Mouse (Mus musculus): ENCODE data around the gene BC052040.

The BC052040 gene

DNA sequence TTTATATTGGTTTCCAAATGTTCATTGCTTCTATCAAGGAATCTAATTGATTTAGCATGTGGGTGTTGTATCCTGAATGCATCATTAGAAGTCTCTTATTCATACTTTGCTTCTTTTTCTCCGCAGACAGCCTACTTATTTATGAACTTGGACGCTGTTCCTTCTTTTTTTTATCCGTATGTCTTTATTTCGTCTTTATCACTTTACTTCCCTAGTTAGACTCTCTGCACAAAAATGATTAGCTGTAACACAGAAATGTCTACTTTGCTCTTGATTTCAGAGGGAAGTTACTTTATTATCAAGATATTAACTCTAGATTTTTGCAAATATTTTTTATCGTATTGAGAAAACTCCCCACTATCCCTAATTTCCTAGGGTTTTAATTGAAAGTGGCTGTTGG lies 117.5 kb downstream of the BC052040 start:
- DNase-seq (ENCODE audit: low read depth), result no peak

GRCm38 (mm10) chr2:115702610-115703009 lies 121.1 kb downstream of the BC052040 start:
- DNase-seq (ENCODE audit: low read depth), result no peak

DNA sequence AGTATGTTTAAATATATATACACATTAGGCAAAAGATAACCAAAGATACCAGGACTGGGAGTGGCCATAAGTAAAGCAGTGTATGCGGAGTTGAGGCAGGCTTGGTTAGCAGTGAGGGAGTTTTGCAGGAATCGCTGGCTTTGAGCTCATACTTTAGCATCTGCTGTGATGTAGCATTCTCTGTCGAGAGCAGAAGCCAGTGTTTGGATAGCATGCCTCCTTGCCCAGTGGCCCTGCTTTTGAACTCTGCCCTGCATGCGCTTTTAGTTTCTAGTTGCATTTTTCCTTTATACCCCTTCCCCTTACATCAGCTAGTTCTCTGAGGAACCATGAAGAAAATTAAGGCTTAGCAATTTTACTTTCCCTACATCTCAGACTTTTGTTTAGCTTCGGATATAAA lies 136.0 kb downstream of the BC052040 start:
- no peak for DNase-seq (ENCODE audit: low read depth)

DNA sequence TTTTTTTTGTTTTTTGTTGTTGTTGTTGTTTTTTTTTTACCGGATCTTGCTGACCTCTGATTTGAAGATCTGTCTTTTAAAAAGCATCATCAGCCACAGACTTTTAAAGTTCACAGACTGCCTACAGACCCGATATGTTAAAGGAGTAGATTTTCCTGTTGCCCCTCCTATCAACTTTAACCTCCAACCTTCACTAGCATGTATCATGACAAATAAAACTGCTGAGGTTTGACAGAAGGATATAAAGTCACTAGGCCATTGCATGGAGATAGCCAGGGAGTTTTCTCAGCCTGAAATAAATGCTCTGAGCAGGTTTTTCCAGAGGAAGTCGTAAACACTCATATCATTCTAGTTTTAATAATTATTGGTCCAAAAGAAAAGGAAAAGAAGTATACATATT lies 136.5 kb downstream of the BC052040 start:
- DNase-seq (ENCODE audit: low read depth), result no peak

GRCm38 (mm10) chr2:115723452-115723851 lies 141.9 kb downstream of the BC052040 start:
- DNase-seq (ENCODE audit: low read depth), result no peak

- no peak for DNase-seq (ENCODE audit: low read depth)
Observed at GRCm38 (mm10) chr2:115724216-115724615, 142.7 kb downstream of the BC052040 start.

DNA sequence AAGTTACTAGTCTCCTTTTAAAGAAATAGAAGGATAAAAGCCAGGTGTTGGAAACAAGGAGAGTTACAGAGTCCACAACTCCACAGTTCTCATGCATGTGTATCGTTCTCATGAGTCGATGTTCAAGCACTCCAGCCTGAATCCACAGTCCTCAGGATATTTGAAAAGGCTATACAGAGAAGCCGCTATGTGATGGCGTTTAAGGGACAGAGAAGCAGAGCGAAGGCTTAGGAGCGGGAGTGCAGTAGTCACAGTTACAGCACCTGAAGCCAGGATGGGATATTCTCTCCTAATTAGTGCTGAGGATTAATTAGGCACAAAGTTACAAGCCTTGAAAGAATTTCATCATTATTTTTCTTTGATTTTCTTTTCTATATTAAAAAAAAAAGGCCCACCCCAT lies 143.2 kb downstream of the BC052040 start:
- no peak for DNase-seq (ENCODE audit: low read depth)

GRCm38 (mm10) chr2:115725503-115725902 lies 144.0 kb downstream of the BC052040 start:
- DNase-seq (ENCODE audit: low read depth), result no peak

- no peak for DNase-seq (ENCODE audit: low read depth)
Observed at GRCm38 (mm10) chr2:115725926-115726325, 144.4 kb downstream of the BC052040 start.

DNA sequence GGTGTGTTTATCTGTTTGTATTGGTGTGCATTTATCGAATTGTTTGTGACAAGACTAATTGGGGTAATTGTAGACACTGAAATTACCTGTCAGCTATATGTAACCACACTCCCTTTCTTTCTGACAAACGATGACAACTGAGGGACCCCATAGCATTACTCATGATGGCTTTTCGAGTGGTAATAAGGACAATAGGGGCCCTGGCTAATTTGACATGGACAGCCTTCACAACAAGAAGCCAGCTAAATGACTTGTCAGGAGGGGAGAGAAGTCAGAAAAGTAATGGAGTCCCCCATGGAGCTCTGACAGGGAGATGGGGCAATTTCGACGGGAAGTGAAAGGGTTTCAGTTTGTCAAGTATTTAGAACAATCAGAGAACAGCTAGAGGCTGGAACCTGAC lies 145.3 kb downstream of the BC052040 start:
- DNase-seq (ENCODE audit: low read depth), result no peak

GRCm38 (mm10) chr2:115728627-115729026 lies 147.1 kb downstream of the BC052040 start:
- no peak for DNase-seq (ENCODE audit: low read depth)

- no peak for DNase-seq (ENCODE audit: low read depth)
Observed at GRCm38 (mm10) chr2:115730502-115730901, 149.0 kb downstream of the BC052040 start.

DNA sequence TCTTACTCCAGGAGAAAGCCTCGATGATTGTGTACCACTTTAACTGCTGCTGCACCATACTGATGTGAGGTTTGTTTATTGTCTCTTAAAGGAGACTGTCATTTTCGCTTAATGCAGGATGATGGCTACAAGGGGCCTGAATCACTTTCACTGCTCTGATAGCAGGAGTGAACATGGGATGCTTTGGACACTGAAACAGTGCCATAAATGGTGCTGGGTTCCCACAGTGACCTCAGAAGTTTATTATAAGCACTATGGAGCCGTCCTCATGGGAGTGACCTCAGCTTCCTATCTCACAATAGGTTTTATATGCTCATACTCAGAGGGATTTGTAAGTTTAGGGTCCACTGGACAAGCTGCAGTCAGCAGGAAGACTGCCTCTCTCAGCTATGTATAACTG lies 149.7 kb downstream of the BC052040 start:
- DNase-seq (ENCODE audit: low read depth), result no peak

- DNase-seq (ENCODE audit: low read depth), result no peak
Observed at GRCm38 (mm10) chr2:115732572-115732971, 151.1 kb downstream of the BC052040 start.

- DNase-seq (ENCODE audit: low read depth), result no peak
Observed at GRCm38 (mm10) chr2:115733017-115733692, 151.6 kb downstream of the BC052040 start.

DNA sequence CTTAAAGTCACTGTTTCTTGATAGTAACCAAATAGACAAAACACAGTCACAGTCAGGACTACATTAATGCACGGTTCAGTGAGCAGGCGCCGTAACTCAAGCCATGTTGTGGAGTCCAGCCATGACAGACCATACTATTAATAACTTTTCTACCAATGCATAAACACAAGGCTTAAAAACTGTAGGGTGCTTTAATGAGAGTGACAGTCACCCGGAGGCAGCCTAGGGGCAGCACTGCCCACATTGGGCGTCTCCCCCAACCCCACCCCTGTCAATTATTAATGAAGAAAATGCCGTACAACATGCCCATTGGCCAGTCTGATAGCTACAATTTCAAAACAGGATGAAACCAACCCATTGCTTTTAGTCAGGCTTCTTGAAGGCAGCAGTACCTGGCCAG lies 153.3 kb downstream of the BC052040 start:
- no peak for DNase-seq (ENCODE audit: low read depth)

DNA sequence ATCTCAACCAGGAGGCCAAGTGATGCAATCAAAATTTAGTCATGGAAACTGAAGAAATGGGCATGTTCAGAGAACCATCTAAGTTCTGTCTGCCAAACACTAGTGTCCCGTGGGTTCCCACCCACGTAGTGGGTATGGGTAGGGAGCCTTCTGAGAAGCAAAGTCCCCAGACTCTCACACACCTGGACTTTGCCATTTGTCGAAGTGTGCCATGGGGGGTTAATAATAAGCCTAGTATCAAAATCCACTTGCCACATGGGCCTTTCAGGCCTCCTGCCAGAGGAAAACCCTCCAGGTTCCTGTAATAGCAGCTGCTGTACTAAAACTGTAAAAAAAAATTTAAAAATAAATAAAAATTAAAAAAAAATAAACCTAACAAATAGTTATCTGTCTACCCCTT lies 154.9 kb downstream of the BC052040 start:
- DNase-seq (ENCODE audit: low read depth), result no peak

DNA sequence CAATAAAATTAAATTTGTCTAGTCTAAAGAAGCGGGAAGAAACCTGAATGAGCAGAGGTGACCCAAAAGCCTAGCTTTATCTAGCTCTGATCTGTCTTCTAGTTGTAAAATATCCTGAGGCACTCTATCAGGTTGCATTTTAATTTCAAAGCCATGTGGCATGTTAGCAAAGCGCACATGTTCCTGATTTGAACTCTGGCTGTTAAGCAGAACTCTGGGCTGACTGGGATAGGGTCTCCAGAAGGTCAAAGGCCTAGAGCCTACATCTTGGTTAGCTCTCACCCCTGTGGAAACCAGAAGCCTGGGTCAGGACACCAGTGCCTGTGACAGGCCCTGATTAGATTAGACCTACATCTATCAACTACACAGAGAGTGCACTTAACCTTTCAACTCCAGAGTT lies 156.4 kb downstream of the BC052040 start:
- no peak for DNase-seq (ENCODE audit: low read depth)

- no peak for DNase-seq (ENCODE audit: low read depth)
Observed at GRCm38 (mm10) chr2:115742061-115742460, 160.5 kb downstream of the BC052040 start.

DNA sequence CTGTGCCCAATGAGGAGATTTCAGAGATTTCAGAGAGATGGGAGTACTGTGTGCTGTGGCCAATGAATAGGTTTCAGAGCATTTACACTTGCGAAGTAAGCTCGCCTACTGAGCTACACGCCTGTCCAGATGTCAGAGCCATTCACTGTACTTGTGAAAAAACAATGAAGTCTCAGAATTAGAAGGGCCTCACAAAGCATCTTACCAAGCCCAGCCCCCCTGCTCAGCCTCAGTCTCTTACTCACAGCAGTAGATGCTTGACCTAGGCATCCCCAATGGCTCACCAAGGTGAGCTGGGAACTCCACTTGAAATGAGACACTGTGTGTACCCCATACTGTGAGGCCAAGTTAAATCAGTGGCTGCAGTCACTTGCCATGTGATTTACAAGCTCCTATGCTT lies 166.1 kb downstream of the BC052040 start:
- DNase-seq (ENCODE audit: low read depth), result no peak

GRCm38 (mm10) chr2:115751177-115751576 lies 169.7 kb downstream of the BC052040 start:
- no peak for DNase-seq (ENCODE audit: low read depth)

DNA sequence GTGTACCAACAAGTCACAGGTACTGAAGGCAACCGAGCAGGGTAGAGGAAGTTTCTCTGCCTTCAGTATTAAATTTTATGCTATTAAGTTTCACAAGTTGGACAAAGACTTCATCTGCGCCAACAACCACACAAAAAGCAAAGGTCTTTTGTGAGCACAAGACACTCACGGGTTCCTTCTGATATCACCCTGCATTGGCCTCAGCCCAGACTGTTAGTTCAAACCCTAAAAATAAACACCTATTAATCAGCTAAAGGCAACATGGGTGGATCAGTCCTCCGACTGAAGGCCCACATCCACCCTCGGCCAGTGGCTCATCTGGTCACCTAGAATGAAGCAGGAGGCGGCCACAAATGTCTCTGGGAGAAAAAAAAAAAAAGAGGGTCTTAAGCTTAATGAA lies 176.2 kb downstream of the BC052040 start:
- no peak for DNase-seq (ENCODE audit: low read depth)

- DNase-seq (ENCODE audit: low read depth), result no peak
Observed at GRCm38 (mm10) chr2:115758542-115758941, 177.0 kb downstream of the BC052040 start.

DNA sequence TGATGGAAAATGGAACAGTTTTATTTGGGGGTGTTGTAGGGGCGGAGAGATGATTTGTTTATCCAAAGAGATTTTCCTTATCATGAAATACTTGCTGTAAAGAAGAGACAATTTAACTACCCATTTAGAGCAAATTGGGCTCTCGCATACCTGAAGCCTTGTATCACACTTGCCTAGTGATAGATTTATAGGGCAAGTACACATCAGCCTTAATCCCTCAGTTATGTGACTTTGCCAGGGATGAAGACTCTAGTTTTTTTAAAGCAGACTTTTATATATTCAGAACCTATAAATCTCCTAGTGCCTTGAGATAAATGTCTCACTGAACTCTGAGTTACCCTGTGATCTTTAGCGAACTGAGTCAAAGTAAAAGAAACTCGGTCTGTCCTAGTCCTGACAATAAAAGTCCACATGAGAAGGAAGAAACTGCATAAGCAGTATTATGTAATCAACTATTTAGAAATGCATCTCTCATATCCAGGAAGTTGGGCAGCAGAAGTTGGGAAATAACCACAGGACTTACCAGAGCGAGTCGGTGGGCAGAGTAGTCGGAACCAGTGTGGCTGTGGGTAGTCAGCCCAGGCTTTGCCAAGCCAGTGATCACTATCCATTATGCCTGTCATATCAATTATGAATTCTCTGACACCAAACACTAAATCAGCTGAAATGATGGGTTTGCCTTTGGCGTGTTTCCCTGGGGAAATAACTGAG lies 183.2 kb downstream of the BC052040 start:
- no peak for DNase-seq (ENCODE audit: low read depth)

All from c-Kit-positive CD71-positive TER-119-negative erythroid progenitor cells, embryonic 14.5 days (primary cell).